Mouse (Mus musculus): ENCODE measurements around the gene Rack1.

- TF ChIP-seq POLR2A (IDR thresholded peaks at IDR 0.05; ENCODE audit: low read depth, low read length) (no peak), CTCF (IDR thresholded peaks at IDR 0.05; ENCODE audit: extremely low read depth, insufficient read depth, insufficient read length, insufficient replicate concordance) (no peak)
These were observed 10.9 kb upstream of the Rack1 start for GRCm38 (mm10) chr11:48789215-48789614.
